Mouse (Mus musculus): ENCODE measurements around the gene 2210017I01Rik. TPM values are rescaled to one million over a fixed set of nuclear protein-coding genes. Genes with fewer than 3 reads are reported as not detected.

Gene 2210017I01Rik
- polyA plus RNA-seq, 1 experiment from 2014 or later, result not detected

Other genes with a start within 250 kb of the 2210017I01Rik start
- not detected in 2 replicates for gene Sprr2f, start 242.3 kb downstream of the 2210017I01Rik start, polyA plus RNA-seq (2015; fragmentation: Nextera tagmentation; extraction: Ambion mirVana)
- not detected in 2 replicates for gene Sprr2h, start 221.8 kb downstream of the 2210017I01Rik start, polyA plus RNA-seq (2015; fragmentation: Nextera tagmentation; extraction: Ambion mirVana)
- gene Sprr2i, start 199.5 kb downstream of the 2210017I01Rik start, polyA plus RNA-seq (2015; fragmentation: Nextera tagmentation; extraction: Ambion mirVana), result not detected in 2 replicates
- not detected in 2 replicates for gene Sprr2j-ps, start 189.4 kb downstream of the 2210017I01Rik start, polyA plus RNA-seq (2015; fragmentation: Nextera tagmentation; extraction: Ambion mirVana)
- 5.3 and 5.4 TPM in 2 replicates for gene Gm9774, start 178.1 kb downstream of the 2210017I01Rik start, polyA plus RNA-seq (2015; fragmentation: Nextera tagmentation; extraction: Ambion mirVana)
- gene Sprr2k, start 174.9 kb downstream of the 2210017I01Rik start, polyA plus RNA-seq (2015; fragmentation: Nextera tagmentation; extraction: Ambion mirVana), result not detected in 2 replicates
- gene Sprr1b, start 168.7 kb downstream of the 2210017I01Rik start, polyA plus RNA-seq (2015; fragmentation: Nextera tagmentation; extraction: Ambion mirVana), result not detected in 2 replicates
- 0.11 TPM in 1 of 2 replicates, not detected in the other for gene Sprr3, start 148.8 kb downstream of the 2210017I01Rik start, polyA plus RNA-seq (2015; fragmentation: Nextera tagmentation; extraction: Ambion mirVana)
- 0.42 and 2.6 TPM in 2 replicates for gene Sprr1a, start 121.6 kb downstream of the 2210017I01Rik start, polyA plus RNA-seq (2015; fragmentation: Nextera tagmentation; extraction: Ambion mirVana)
- gene Sprr4, start 107.0 kb downstream of the 2210017I01Rik start, polyA plus RNA-seq (2015; fragmentation: Nextera tagmentation; extraction: Ambion mirVana), result not detected in 2 replicates
- not detected in 2 replicates for gene 2310046K23Rik, start 73.0 kb downstream of the 2210017I01Rik start, polyA plus RNA-seq (2015; fragmentation: Nextera tagmentation; extraction: Ambion mirVana)
- gene Ivl, start 33.8 kb downstream of the 2210017I01Rik start, polyA plus RNA-seq (2015; fragmentation: Nextera tagmentation; extraction: Ambion mirVana), result 0.09 TPM in 1 of 2 replicates, not detected in the other
- gene Smcp, start 18.5 kb downstream of the 2210017I01Rik start, polyA plus RNA-seq (2015; fragmentation: Nextera tagmentation; extraction: Ambion mirVana), result not detected in 2 replicates
- not detected in 2 replicates for gene Lce6a, start 14.2 kb upstream of the 2210017I01Rik start, polyA plus RNA-seq (2015; fragmentation: Nextera tagmentation; extraction: Ambion mirVana)
- gene Lce1a1, start 40.8 kb upstream of the 2210017I01Rik start, polyA plus RNA-seq (2015; fragmentation: Nextera tagmentation; extraction: Ambion mirVana), result not detected in 2 replicates
- not detected in 2 replicates for gene Lce1b, start 49.4 kb upstream of the 2210017I01Rik start, polyA plus RNA-seq (2015; fragmentation: Nextera tagmentation; extraction: Ambion mirVana)
- not detected in 2 replicates for gene Lce1a2, start 62.8 kb upstream of the 2210017I01Rik start, polyA plus RNA-seq (2015; fragmentation: Nextera tagmentation; extraction: Ambion mirVana)
- gene Lce1c, start 71.8 kb upstream of the 2210017I01Rik start, polyA plus RNA-seq (2015; fragmentation: Nextera tagmentation; extraction: Ambion mirVana), result not detected in 2 replicates
- gene Lce1d, start 79.7 kb upstream of the 2210017I01Rik start, polyA plus RNA-seq (2015; fragmentation: Nextera tagmentation; extraction: Ambion mirVana), result not detected in 2 replicates
- not detected in 2 replicates for gene Lce1e, start 101.6 kb upstream of the 2210017I01Rik start, polyA plus RNA-seq (2015; fragmentation: Nextera tagmentation; extraction: Ambion mirVana)
- gene Lce1f, start 112.9 kb upstream of the 2210017I01Rik start, polyA plus RNA-seq (2015; fragmentation: Nextera tagmentation; extraction: Ambion mirVana), result not detected in 2 replicates
- gene Gm38119, start 131.6 kb upstream of the 2210017I01Rik start, polyA plus RNA-seq (2015; fragmentation: Nextera tagmentation; extraction: Ambion mirVana), result not detected in 2 replicates
- gene Lce1g, start 144.8 kb upstream of the 2210017I01Rik start, polyA plus RNA-seq (2015; fragmentation: Nextera tagmentation; extraction: Ambion mirVana), result not detected in 2 replicates
- gene Lce1h, start 157.6 kb upstream of the 2210017I01Rik start, polyA plus RNA-seq (2015; fragmentation: Nextera tagmentation; extraction: Ambion mirVana), result not detected in 2 replicates
- not detected in 2 replicates for gene Lce1i, start 171.4 kb upstream of the 2210017I01Rik start, polyA plus RNA-seq (2015; fragmentation: Nextera tagmentation; extraction: Ambion mirVana)
- gene Lce1j, start 183.0 kb upstream of the 2210017I01Rik start, polyA plus RNA-seq (2015; fragmentation: Nextera tagmentation; extraction: Ambion mirVana), result not detected in 2 replicates
- not detected in 2 replicates for gene Lce1k, start 200.4 kb upstream of the 2210017I01Rik start, polyA plus RNA-seq (2015; fragmentation: Nextera tagmentation; extraction: Ambion mirVana)
- not detected in 2 replicates for gene Kprp, start 219.8 kb upstream of the 2210017I01Rik start, polyA plus RNA-seq (2015; fragmentation: Nextera tagmentation; extraction: Ambion mirVana)
- not detected in 2 replicates for gene Lce1l, start 243.8 kb upstream of the 2210017I01Rik start, polyA plus RNA-seq (2015; fragmentation: Nextera tagmentation; extraction: Ambion mirVana)

Measured in heart, embryonic 15.5 days (tissue).